Mouse (Mus musculus) intestine, embryonic 16.5 days (tissue): ENCODE data around the gene Ahsa1. TPM values are rescaled to one million over a fixed set of nuclear protein-coding genes. Genes with fewer than 3 reads are reported as not detected.
"Not testable (repeated sequence)": the region's sequence is repeated elsewhere in the genome, so short reads cannot be mapped to it uniquely, and the experiment has no call there.

Experiments
- ATAC-seq: fragments of 200-750 bp; cut with Nextera tagmentation; 2 replicates; pipeline ENCODE4 v1.8.0; 2017; ENCODE audit warnings: moderate TSS enrichment, moderate library complexity
- H3K27ac ChIP-seq: fragments of 300-500 bp; sonication (generic); 2 replicates; pipeline ENCODE4 v1.5.1; 2014; ENCODE audit warnings: mild to moderate bottlenecking, low read length
- H3K27me3 ChIP-seq: fragments of 300-500 bp; sonication (generic); replicated peaks from 2 replicates; pipeline ENCODE4 v1.6.1; 2014; ENCODE audit warnings: low read length, control low read depth, mixed read lengths; ENCODE audit not compliant: control insufficient read depth, insufficient read depth
- H3K36me3 ChIP-seq: fragments of 300-500 bp; sonication (generic); 2 replicates; pipeline ENCODE4 v1.6.1; 2014; ENCODE audit warnings: low read length, control low read depth; ENCODE audit not compliant: control insufficient read depth, insufficient read depth
- H3K4me1 ChIP-seq: fragments of 300-500 bp; sonication (generic); 2 replicates; pipeline ENCODE4 v1.6.1; 2014; ENCODE audit warnings: low read length, control low read depth, mixed read lengths; ENCODE audit not compliant: control insufficient read depth, insufficient read depth
- H3K4me2 ChIP-seq: fragments of 300-500 bp; sonication (generic); 2 replicates; pipeline ENCODE4 v1.6.1; 2014; ENCODE audit warnings: low read depth, low read length, control low read depth
- H3K4me3 ChIP-seq: fragments of 300-500 bp; sonication (generic); 2 replicates; pipeline ENCODE4 v1.5.1; 2014; ENCODE audit warnings: mild to moderate bottlenecking, low read length
- H3K9ac ChIP-seq: fragments of 300-500 bp; sonication (generic); 2 replicates; pipeline ENCODE4 v1.6.1; 2014; ENCODE audit warnings: low read depth, low read length
- H3K9me3 ChIP-seq: fragments of 300-500 bp; sonication (generic); 2 replicates; pipeline ENCODE4 v1.6.1; 2016; ENCODE audit warnings: low read length, control low read depth; ENCODE audit not compliant: control insufficient read depth
- WGBS: fragments of 180-500 bp; shearing (Covaris S2); extraction: QIAGEN DNeasy Blood & Tissue Kit; methylation state at CpG from one replicate; pipeline ENCODE4 v1.1.7; 2014; 5-methylcytosine and 5-hydroxymethylcytosine counted together
- polyA plus RNA-seq: library from polyadenylated mRNA; unstranded; fragments of >200 nt; fragmentation: Nextera tagmentation; extraction: Ambion mirVana; gene quantifications from 2 replicates; pipeline ENCODE4 v1.2.1, GENCODE M21; 2015

Ahsa1 gene
- polyA plus RNA-seq, 1 experiment from 2014 or later = 225 TPM

DNA sequence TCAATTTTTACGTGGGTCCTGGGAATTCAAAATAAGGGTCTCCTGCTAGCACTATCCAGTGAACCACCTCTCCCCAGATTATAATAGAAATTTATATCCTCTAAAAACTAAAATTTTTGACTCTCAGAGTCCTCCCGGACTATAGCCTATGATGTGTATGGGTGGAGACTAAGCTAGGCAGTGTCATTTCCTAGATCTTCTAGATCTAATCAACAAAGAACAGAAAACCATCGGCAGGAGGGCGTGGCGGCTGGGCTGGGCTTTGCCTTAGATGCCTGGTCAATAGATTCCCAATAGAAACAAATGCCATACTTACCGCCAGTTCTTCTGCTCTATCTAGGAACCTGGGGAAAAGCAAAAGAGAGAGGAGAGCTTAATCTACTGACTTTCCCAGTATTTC lies 16.1 kb upstream of the Ahsa1 start:
- Histone ChIP-seq H3K9ac (no peak overlapping the region), H3K4me3 (no peak overlapping the region), H3K9me3 (no peaks in the 10 kb centered on the region), H3K27me3 (no peaks in the 10 kb centered on the region), H3K36me3 (peaks cover 17% of the 10 kb centered on the region), H3K4me1 (no peaks in the 10 kb centered on the region), H3K27ac (no peak overlapping the region), H3K4me2 (no peak overlapping the region)
- no peak for ATAC-seq
- 90% methylated on average over 6 of the region's 6 CpGs for WGBS

DNA sequence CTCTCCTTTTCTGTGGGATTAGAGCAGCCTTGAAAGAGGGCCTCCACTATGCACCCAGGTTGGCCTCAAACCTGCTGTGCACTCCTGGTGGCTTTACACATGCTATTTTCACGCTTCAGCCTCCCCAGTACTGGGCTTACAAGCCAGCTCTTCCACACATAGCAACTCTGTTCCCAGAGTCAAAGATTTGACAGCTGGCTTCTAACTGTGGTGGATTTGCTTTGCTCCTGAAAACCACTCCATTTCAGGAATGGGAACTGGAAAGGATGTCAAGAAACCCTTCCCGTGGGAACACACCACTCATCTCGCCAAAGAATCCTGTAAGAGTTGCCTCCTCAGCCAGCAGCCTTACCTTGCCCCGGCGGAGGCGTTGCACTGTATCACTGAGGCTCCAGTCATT lies 12.4 kb upstream of the Ahsa1 start:
- H3K9me3 ChIP-seq = no peaks in the 10 kb centered on the region
- no peak overlapping the region for H3K27ac ChIP-seq
- no peak overlapping the region for H3K9ac ChIP-seq
- no peaks in the 10 kb centered on the region for H3K27me3 ChIP-seq
- H3K4me1 ChIP-seq = no peaks in the 10 kb centered on the region
- no peak overlapping the region for H3K4me3 ChIP-seq
- no peak for ATAC-seq
- no peak overlapping the region for H3K4me2 ChIP-seq
- peaks cover 19% of the 10 kb centered on the region for H3K36me3 ChIP-seq
- WGBS = 94% methylated on average over 6 of the region's 6 CpGs

DNA sequence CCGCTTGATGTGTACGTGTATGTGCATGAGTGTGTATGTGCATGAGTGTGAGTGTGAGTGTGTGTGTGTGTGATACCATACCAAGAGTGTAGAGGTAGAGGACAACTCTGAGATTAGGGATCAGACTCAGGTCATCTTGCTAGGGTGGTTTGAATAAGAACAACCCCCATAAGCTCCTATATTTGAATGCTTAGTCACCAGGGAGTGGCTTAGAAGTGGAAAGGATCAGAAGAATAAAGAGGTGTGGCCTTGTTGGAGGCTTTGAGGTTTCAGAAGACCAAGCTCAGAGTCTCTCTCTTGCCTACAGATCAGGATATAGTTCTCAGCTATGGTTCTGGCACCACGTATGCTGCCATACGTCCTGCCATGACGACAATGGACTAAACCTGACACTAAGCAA lies 9.7 kb upstream of the Ahsa1 start:
- ATAC-seq = no peak
- Histone ChIP-seq H3K27ac (no peak overlapping the region), H3K9ac (no peak overlapping the region), H3K4me1 (no peaks in the 10 kb centered on the region), H3K4me2 (no peak overlapping the region), H3K4me3 (no peak overlapping the region), H3K9me3 (no peaks in the 10 kb centered on the region), H3K36me3 (peaks cover 24% of the 10 kb centered on the region), H3K27me3 (no peaks in the 10 kb centered on the region)
- 94% methylated on average over 5 of the region's 5 CpGs for WGBS

GRCm38 (mm10) chr12:87260562-87260961 lies 5.7 kb upstream of the Ahsa1 start:
- 0 out of 2 replicates have a peak, but pooled peaks cover 8% of the 10 kb centered on the region for H3K36me3 ChIP-seq
- H3K9me3 ChIP-seq = no peaks in the 10 kb centered on the region
- no peak overlapping the region for H3K4me3 ChIP-seq
- 90% methylated on average over 8 of the region's 8 CpGs for WGBS
- no peak overlapping the region for H3K4me2 ChIP-seq
- no peak for ATAC-seq
- no peak overlapping the region for H3K27ac ChIP-seq
- no peak overlapping the region for H3K9ac ChIP-seq
- H3K27me3 ChIP-seq = no peaks in the 10 kb centered on the region
- H3K4me1 ChIP-seq = peaks cover 2% of the 10 kb centered on the region; the same call in 1 of the 2 replicates

- peaks cover 7% of the 10 kb centered on the region; the same call in 1 of the 2 replicates for H3K36me3 ChIP-seq
- ATAC-seq = no peak
- H3K4me1 ChIP-seq = peaks cover 10% of the 10 kb centered on the region
- H3K4me2 ChIP-seq = peak overlapping the region; percentile 62
- H3K9ac ChIP-seq = peak overlapping the region; percentile 81
- no peaks in the 10 kb centered on the region for H3K27me3 ChIP-seq
- no peaks in the 10 kb centered on the region for H3K9me3 ChIP-seq
- H3K27ac ChIP-seq = peak overlapping the region; percentile 77
- H3K4me3 ChIP-seq = peak overlapping the region; percentile 88
- WGBS = 17% methylated on average over 11 of the region's 11 CpGs
Measured at GRCm38 (mm10) chr12:87265444-87265843, 835 bp upstream of the Ahsa1 start.

GRCm38 (mm10) chr12:87266827-87267603 lies 736 bp downstream of the Ahsa1 start:
- Histone ChIP-seq H3K9me3 (no peaks in the 10 kb centered on the region), H3K4me3 (peak overlapping the region; percentile 88), H3K4me2 (peak overlapping the region; percentile 73), H3K4me1 (peaks cover 10% of the 10 kb centered on the region), H3K9ac (peak overlapping the region; percentile 92), H3K36me3 (peaks cover 8% of the 10 kb centered on the region; the same call in 1 of the 2 replicates), H3K27me3 (no peaks in the 10 kb centered on the region), H3K27ac (peak overlapping the region; percentile 90)
- under 1% methylated on average over 31 of the region's 31 CpGs for WGBS
- peak; percentile 65 for ATAC-seq

DNA sequence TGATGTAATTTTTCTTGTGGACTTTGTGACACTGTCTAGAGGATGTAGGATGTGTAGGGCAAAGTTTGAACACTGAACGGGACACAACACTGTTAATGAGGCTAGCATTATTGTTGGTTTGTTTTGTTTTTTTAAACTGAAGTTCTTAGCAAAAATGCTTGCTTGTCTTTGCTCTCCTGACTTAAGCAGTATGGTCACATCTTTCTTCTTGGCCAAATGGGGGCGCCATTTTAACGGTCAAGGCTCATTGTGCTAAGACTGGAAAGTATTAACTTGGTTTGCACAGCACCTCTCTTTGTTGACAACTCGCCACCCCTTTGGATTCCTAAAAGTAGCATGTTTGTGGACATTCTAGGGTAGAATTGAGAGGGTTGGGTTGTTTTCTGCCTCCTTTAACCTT lies 1.4 kb downstream of the Ahsa1 start:
- Histone ChIP-seq H3K27ac (no peak overlapping the region), H3K4me1 (peaks cover 10% of the 10 kb centered on the region), H3K36me3 (peaks cover 12% of the 10 kb centered on the region), H3K4me3 (peak overlapping the region; percentile 88), H3K4me2 (peak overlapping the region; percentile 73), H3K9me3 (no peaks in the 10 kb centered on the region), H3K27me3 (no peaks in the 10 kb centered on the region), H3K9ac (peak overlapping the region; percentile 92)
- 28% methylated on average over 4 of the region's 4 CpGs for WGBS
- no peak for ATAC-seq

GRCm38 (mm10) chr12:87274853-87275831 lies 8.9 kb downstream of the Ahsa1 start:
- 88% methylated on average over 9 of the region's 9 CpGs for WGBS
- H3K36me3 ChIP-seq = peaks cover 24% of the 10 kb centered on the region
- no peak overlapping the region for H3K4me3 ChIP-seq
- H3K27ac ChIP-seq = no peak overlapping the region
- H3K9ac ChIP-seq = no peak overlapping the region
- no peak for ATAC-seq
- no peaks in the 10 kb centered on the region for H3K9me3 ChIP-seq
- H3K27me3 ChIP-seq = no peaks in the 10 kb centered on the region
- no peak overlapping the region for H3K4me2 ChIP-seq
- peaks cover 12% of the 10 kb centered on the region for H3K4me1 ChIP-seq

- H3K27me3 ChIP-seq, H3K4me3 ChIP-seq, ATAC-seq, H3K27ac ChIP-seq, H3K4me2 ChIP-seq, H3K9me3 ChIP-seq, H3K9ac ChIP-seq: not testable (repeated sequence)
- 85% methylated on average over 4 of the region's 4 CpGs for WGBS
- H3K4me1 ChIP-seq = peaks cover 12% of the 10 kb centered on the region
- peaks cover 19% of the 10 kb centered on the region for H3K36me3 ChIP-seq
Measured at GRCm38 (mm10) chr12:87277251-87277650, 11.0 kb downstream of the Ahsa1 start.
